Mouse (Mus musculus) liver, embryonic 16.5 days (tissue): ENCODE results near the gene Hjurp. TPM values are rescaled to one million over a fixed set of nuclear protein-coding genes. Genes with fewer than 3 reads are reported as not detected.

Source experiments
- ATAC-seq: fragments of 200-750 bp; cut with Nextera tagmentation; 2 replicates; pipeline ENCODE4 v1.8.0; 2017; ENCODE audit warnings: low read depth, mild to moderate bottlenecking, moderate number of reproducible peaks, moderate library complexity
- H3K27ac ChIP-seq: fragments of 300-500 bp; sonication (generic); 2 replicates; pipeline ENCODE4 v1.5.1; 2014; ENCODE audit warnings: mild to moderate bottlenecking, low read length
- H3K27me3 ChIP-seq: fragments of 300-500 bp; sonication (generic); 2 replicates; pipeline ENCODE4 v1.6.1; 2014; ENCODE audit warnings: low read depth, low read length, mixed read lengths; ENCODE audit not compliant: control insufficient read depth, insufficient read depth
- H3K36me3 ChIP-seq: fragments of 300-500 bp; sonication (generic); 2 replicates; pipeline ENCODE4 v1.6.1; 2014; ENCODE audit warnings: mild to moderate bottlenecking; ENCODE audit not compliant: control insufficient read depth, insufficient read depth
- H3K4me1 ChIP-seq: fragments of 300-500 bp; sonication (generic); 2 replicates; pipeline ENCODE4 v1.6.1; 2014; ENCODE audit warnings: low read depth, low read length, mixed read lengths; ENCODE audit not compliant: control insufficient read depth
- H3K4me2 ChIP-seq: fragments of 300-500 bp; sonication (generic); 2 replicates; pipeline ENCODE4 v1.6.1; 2014; ENCODE audit warnings: low read depth, low read length, mixed read lengths
- H3K4me3 ChIP-seq: fragments of 300-500 bp; sonication (generic); 2 replicates; pipeline ENCODE4 v1.5.1; 2014; ENCODE audit warnings: low read depth, mild to moderate bottlenecking, low read length
- H3K9ac ChIP-seq: fragments of 300-500 bp; sonication (generic); 2 replicates; pipeline ENCODE4 v1.6.1; 2014; ENCODE audit warnings: low read depth, low read length
- H3K9me3 ChIP-seq: fragments of 300-500 bp; sonication (generic); replicated peaks from 2 replicates; pipeline ENCODE4 v1.6.1; 2016; ENCODE audit warnings: low read length; ENCODE audit not compliant: control insufficient read depth
- WGBS: fragments of 180-500 bp; shearing (Covaris S2); extraction: QIAGEN DNeasy Blood & Tissue Kit; methylation state at CpG from one replicate; pipeline ENCODE4 v1.1.7; 2014; ENCODE audit not compliant: insufficient replicate concordance; 5-methylcytosine and 5-hydroxymethylcytosine counted together
- polyA plus RNA-seq: library from polyadenylated mRNA; unstranded; fragments of >200 nt; fragmentation: Nextera tagmentation; extraction: Ambion mirVana; gene quantifications from 2 replicates; pipeline ENCODE4 v1.2.1, GENCODE M21; 2015

Hjurp gene
- polyA plus RNA-seq, 1 experiment from 2014 or later, result 71.4 TPM

GRCm38 (mm10) chr1:88260114-88260513 lies 17.3 kb downstream of the Hjurp start:
- Histone ChIP-seq H3K4me1 (peaks cover 31% of the 10 kb centered on the region), H3K27ac (peak overlapping the region; percentile 8), H3K36me3 (peaks cover 36% of the 10 kb centered on the region), H3K4me3 (no peak overlapping the region), H3K4me2 (no peak overlapping the region), H3K9ac (no peak overlapping the region), H3K9me3 (no peaks in the 10 kb centered on the region), H3K27me3 (no peaks in the 10 kb centered on the region)
- 55% methylated on average over 6 of the region's 6 CpGs for whole genome bisulfite sequencing
- peak; percentile 78 for ATAC-seq

GRCm38 (mm10) chr1:88259643-88260024 lies 17.8 kb downstream of the Hjurp start:
- H3K36me3 ChIP-seq, result peaks cover 31% of the 10 kb centered on the region
- H3K4me1 ChIP-seq, result peaks cover 31% of the 10 kb centered on the region
- no peaks in the 10 kb centered on the region for H3K27me3 ChIP-seq
- no peaks in the 10 kb centered on the region for H3K9me3 ChIP-seq
- H3K4me2 ChIP-seq, result no peak overlapping the region
- ATAC-seq, result peak; percentile 3; the same call in 1 of the 2 replicates
- H3K4me3 ChIP-seq, result no peak overlapping the region
- H3K9ac ChIP-seq, result no peak overlapping the region
- H3K27ac ChIP-seq, result peak overlapping the region; percentile 8
- 64% methylated on average over 4 of the region's 4 CpGs for WGBS

- H3K27ac ChIP-seq, result no peak overlapping the region
- 51% methylated on average over 8 of the region's 8 CpGs for WGBS
- no peak for ATAC-seq
- no peak overlapping the region for H3K4me2 ChIP-seq
- H3K9ac ChIP-seq, result no peak overlapping the region
- no peak overlapping the region for H3K4me3 ChIP-seq
- H3K4me1 ChIP-seq, result peaks cover 31% of the 10 kb centered on the region
- peaks cover 25% of the 10 kb centered on the region for H3K36me3 ChIP-seq
- no peaks in the 10 kb centered on the region for H3K27me3 ChIP-seq
- no peaks in the 10 kb centered on the region for H3K9me3 ChIP-seq
Observed at GRCm38 (mm10) chr1:88258881-88259642, 18.4 kb downstream of the Hjurp start.

GRCm38 (mm10) chr1:88258361-88258760 lies 19.1 kb downstream of the Hjurp start:
- 57% methylated on average over 6 of the region's 6 CpGs for WGBS
- Histone ChIP-seq H3K27me3 (no peaks in the 10 kb centered on the region), H3K9me3 (no peaks in the 10 kb centered on the region), H3K4me1 (peaks cover 31% of the 10 kb centered on the region), H3K4me2 (no peak overlapping the region), H3K27ac (no peak overlapping the region), H3K9ac (no peak overlapping the region), H3K36me3 (peaks cover 18% of the 10 kb centered on the region), H3K4me3 (no peak overlapping the region)
- ATAC-seq, result no peak

GRCm38 (mm10) chr1:88257681-88258080 lies 19.8 kb downstream of the Hjurp start:
- Histone ChIP-seq H3K27me3 (no peaks in the 10 kb centered on the region), H3K36me3 (peaks cover 11% of the 10 kb centered on the region), H3K9me3 (no peaks in the 10 kb centered on the region), H3K4me2 (no peak overlapping the region), H3K4me3 (no peak overlapping the region), H3K9ac (no peak overlapping the region), H3K27ac (no peak overlapping the region), H3K4me1 (peaks cover 28% of the 10 kb centered on the region)
- ATAC-seq, result no peak
- 62% methylated on average over 6 of the region's 6 CpGs for WGBS

- Histone ChIP-seq H3K36me3 (peaks cover 5% of the 10 kb centered on the region), H3K9me3 (no peaks in the 10 kb centered on the region), H3K27me3 (no peaks in the 10 kb centered on the region), H3K4me3 (no peak overlapping the region), H3K9ac (no peak overlapping the region), H3K27ac (no peak overlapping the region), H3K4me2 (no peak overlapping the region), H3K4me1 (peaks cover 23% of the 10 kb centered on the region)
- 56% methylated on average over 10 of the region's 10 CpGs for WGBS
- ATAC-seq, result no peak
Observed at GRCm38 (mm10) chr1:88256886-88257663, 20.4 kb downstream of the Hjurp start.

- H3K4me3 ChIP-seq, result no peak overlapping the region
- H3K27me3 ChIP-seq, result no peaks in the 10 kb centered on the region
- no peaks in the 10 kb centered on the region; the same call in 1 of the 2 replicates for H3K36me3 ChIP-seq
- H3K9ac ChIP-seq, result no peak overlapping the region
- WGBS, result 62% methylated on average over 13 of the region's 13 CpGs
- no peak overlapping the region for H3K4me2 ChIP-seq
- H3K27ac ChIP-seq, result no peak overlapping the region
- ATAC-seq, result no peak
- H3K4me1 ChIP-seq, result peaks cover 18% of the 10 kb centered on the region
- H3K9me3 ChIP-seq, result no peaks in the 10 kb centered on the region
Observed at GRCm38 (mm10) chr1:88255989-88256754, 21.3 kb downstream of the Hjurp start.

GRCm38 (mm10) chr1:88255466-88255857 lies 22.0 kb downstream of the Hjurp start:
- Histone ChIP-seq H3K9me3 (no peaks in the 10 kb centered on the region; the same call in 1 of the 2 replicates), H3K4me1 (peaks cover 15% of the 10 kb centered on the region), H3K36me3 (no peaks in the 10 kb centered on the region), H3K27ac (no peak overlapping the region), H3K9ac (no peak overlapping the region), H3K4me3 (no peak overlapping the region), H3K27me3 (no peaks in the 10 kb centered on the region), H3K4me2 (no peak overlapping the region)
- ATAC-seq, result no peak
- WGBS, result 47% methylated on average over 2 of the region's 2 CpGs
